Mouse (Mus musculus) ES-E14 (cell line): ENCODE results near the gene Mtf2. TPM values are rescaled to one million over a fixed set of nuclear protein-coding genes. Genes with fewer than 3 reads are reported as not detected.

ENCODE experiments used
- DNase-seq: peaks from one replicate; pipeline ENCODE4 v3.0.0-alpha.2; 2013; ENCODE audit warnings: low read depth, low spot score
- H3K27ac ChIP-seq: 2 replicates; pipeline ENCODE4 v1.5.1; 2012; ENCODE audit warnings: low read depth, mild to moderate bottlenecking, low read length, moderate library complexity, mixed read lengths; ENCODE audit not compliant: poor library complexity, insufficient read depth, severe bottlenecking
- H3K36me3 ChIP-seq: 2 replicates; pipeline ENCODE4 v1.6.1; 2012; ENCODE audit warnings: mild to moderate bottlenecking, low read length, moderate library complexity, mixed read lengths; ENCODE audit not compliant: control insufficient read depth, poor library complexity, insufficient read depth, severe bottlenecking
- H3K4me1 ChIP-seq, 2 experiments: fragments of 150-350 bp in 1 of 2; sonication (generic) in 1 of 2; 2 replicates each; pipeline ENCODE4 v1.6.1; 2012; ENCODE audit warnings: low read length in 2 of 2, mild to moderate bottlenecking in 1 of 2, mixed read lengths in 1 of 2; ENCODE audit not compliant: control insufficient read depth in 2 of 2, insufficient read depth in 2 of 2, poor library complexity in 1 of 2
- H3K4me3 ChIP-seq, 2 experiments: fragments of 150-350 bp in 1 of 2; sonication (generic) in 1 of 2; 2 replicates each; pipeline ENCODE4 v1.5.1; 2012; ENCODE audit warnings: low read length in 2 of 2, low read depth in 1 of 2, mild to moderate bottlenecking in 1 of 2, mixed read lengths in 1 of 2; ENCODE audit not compliant: insufficient read depth in 1 of 2, poor library complexity in 1 of 2, severe bottlenecking in 1 of 2
- H3K9ac ChIP-seq: 2 replicates; pipeline ENCODE4 v1.6.1; 2012; ENCODE audit warnings: low read depth, mild to moderate bottlenecking, low read length, mixed read lengths; ENCODE audit not compliant: poor library complexity, insufficient read depth, severe bottlenecking
- H3K9me3 ChIP-seq: fragments of 150-350 bp; sonication (generic); 2 replicates; pipeline ENCODE4 v1.6.1; 2012; ENCODE audit warnings: low read depth, mild to moderate bottlenecking, low read length; ENCODE audit not compliant: control insufficient read depth, insufficient read depth
- CHD2 ChIP-seq: IDR thresholded peaks from 2 replicates; pipeline ENCODE4 v1.6.1; 2014; ENCODE audit warnings: mild to moderate bottlenecking, low read depth, low read length, inconsistent platforms
- HCFC1 ChIP-seq: IDR thresholded peaks from 2 replicates; pipeline ENCODE4 v1.6.1; 2012; ENCODE audit warnings: low read length, inconsistent platforms, borderline replicate concordance; ENCODE audit not compliant: insufficient read depth
- MAFK ChIP-seq: IDR thresholded peaks from 2 replicates; pipeline ENCODE4 v1.6.1; 2014; ENCODE audit warnings: mild to moderate bottlenecking, low read depth, low read length, inconsistent platforms; ENCODE audit not compliant: insufficient read depth
- ZC3H11A ChIP-seq: IDR thresholded peaks from 2 replicates; pipeline ENCODE4 v1.6.1; 2012; ENCODE audit warnings: low read depth, mild to moderate bottlenecking, inconsistent platforms, low read length, borderline replicate concordance
- ZNF384 ChIP-seq: IDR thresholded peaks from 2 replicates; pipeline ENCODE4 v1.6.1; 2012; ENCODE audit warnings: low read depth, low read length, inconsistent platforms
- in situ Hi-C, 2 experiments: fragments of 600-800 bp; cut with MboI; formaldehyde crosslinking; loops; one replicate each; pipeline ENCODE4 v1.15.1; 2025; ENCODE audit warnings: low sequenced_read_pairs in 2 of 2, inconsistent platforms in 1 of 2; ENCODE audit not compliant: unreplicated experiment in 2 of 2
- total RNA-seq: library from RNA; depleted of rRNA; stranded (reverse); fragments of 300-350 nt; gene quantifications from 2 replicates; pipeline ENCODE4 v1.2.3, GENCODE M21; 2012

Gene Mtf2
- total RNA-seq, 1 experiment: 242 TPM

GRCm38 (mm10) chr5:108072301-108072700 is 6.8 kb downstream of the Mtf2 start:
- H3K9me3 ChIP-seq: no peaks in the 10 kb centered on the region
- TF ChIP-seq ZC3H11A: no peak
- TF ChIP-seq MAFK: no peak
- TF ChIP-seq CHD2: no peak
- TF ChIP-seq HCFC1: no peak
- no peak for TF ChIP-seq ZNF384
- peaks cover 12 to 13% of the 10 kb centered on the region in 2 experiments; a peak in 3 of 4 replicates for H3K4me1 ChIP-seq
- no peak overlapping the region for H3K4me3 ChIP-seq
- H3K27ac ChIP-seq: no peak overlapping the region; the same call in 1 of the 2 replicates
- DNase-seq: no peak
- H3K9ac ChIP-seq: no peak overlapping the region
- peaks cover 33% of the 10 kb centered on the region for H3K36me3 ChIP-seq
- in situ Hi-C loops: no loop called here

- no peak for DNase-seq
- H3K4me1 ChIP-seq: peaks cover 13 to 26% of the 10 kb centered on the region in 2 experiments; a peak in 2 of 4 replicates
- no peak overlapping the region for H3K9ac ChIP-seq
- H3K27ac ChIP-seq: peak overlapping the region; percentile 96; the same call in 1 of the 2 replicates
- H3K4me3 ChIP-seq: peak overlapping the region; percentile 6 to 34; a peak in 2 of 4 replicates
- TF ChIP-seq ZC3H11A (no peak), HCFC1 (0 out of 2 replicates have a peak, but pooled peaks have one; percentile 6)
- no peaks in the 10 kb centered on the region for H3K9me3 ChIP-seq
- in situ Hi-C loops: no loop called here
- peaks cover 23% of the 10 kb centered on the region for H3K36me3 ChIP-seq
Measured at GRCm38 (mm10) chr5:108076241-108076640, 10.8 kb downstream of the Mtf2 start.

- Histone ChIP-seq H3K36me3 (peaks cover 25% of the 10 kb centered on the region), H3K9ac (peak overlapping the region; percentile 48; the same call in 1 of the 2 replicates)
- TF ChIP-seq ZC3H11A (no peak), HCFC1 (no peak), CHD2 (peak; percentile 5; the same call in 1 of the 2 replicates), MAFK (no peak), ZNF384 (no peak)
Measured at GRCm38 (mm10) chr5:108076833-108077540, 11.5 kb downstream of the Mtf2 start.

GRCm38 (mm10) chr5:108079603-108080002 is 14.1 kb downstream of the Mtf2 start:
- H3K36me3 ChIP-seq: peaks cover 19% of the 10 kb centered on the region
- no peak for TF ChIP-seq HCFC1
- TF ChIP-seq MAFK: peak; percentile 89
- H3K4me3 ChIP-seq: no peak overlapping the region; a peak in 1 of 4 replicates
- H3K4me1 ChIP-seq: peaks cover 10 to 21% of the 10 kb centered on the region in 2 experiments; a peak in 2 of 4 replicates
- H3K9me3 ChIP-seq: no peaks in the 10 kb centered on the region
- no peak for DNase-seq
- H3K9ac ChIP-seq: no peak overlapping the region; the same call in 1 of the 2 replicates
- in situ Hi-C loops: no loop called here
- peak overlapping the region; percentile 74 for H3K27ac ChIP-seq

More at GRCm38 (mm10) chr5:108076833-108077540, 11.5 kb downstream of the Mtf2 start:
- Histone ChIP-seq H3K9me3 (no peaks in the 10 kb centered on the region), H3K27ac (peak overlapping the region; percentile 96; the same call in 1 of the 2 replicates), H3K4me3 (peak overlapping the region; percentile 6 to 34; a peak in 2 of 4 replicates), H3K4me1 (peaks cover 12 to 26% of the 10 kb centered on the region in 2 experiments; a peak in 2 of 4 replicates)
- peak; percentile 88 for DNase-seq
- in situ Hi-C loops: no loop called here

- Histone ChIP-seq H3K9ac (no peak overlapping the region), H3K36me3 (peaks cover 29% of the 10 kb centered on the region), H3K4me3 (no peak overlapping the region), H3K4me1 (peaks cover 6 to 12% of the 10 kb centered on the region in 2 experiments; a peak in 3 of 4 replicates), H3K9me3 (no peaks in the 10 kb centered on the region), H3K27ac (no peak overlapping the region)
- TF ChIP-seq CHD2 (no peak), HCFC1 (no peak), ZC3H11A (no peak), ZNF384 (no peak)
- in situ Hi-C loops: no loop called here
- DNase-seq: no peak
Measured at GRCm38 (mm10) chr5:108082380-108082779, 16.9 kb downstream of the Mtf2 start.
